Mouse (Mus musculus) left cerebral cortex, postnatal 25 days (tissue): ENCODE results near the gene Olfr684. TPM values are rescaled to one million over a fixed set of nuclear protein-coding genes. Genes with fewer than 3 reads are reported as not detected.

ENCODE experiments used
- DNase-seq, 2 experiments: peaks; one replicate each; pipeline ENCODE4 v3.0.0; 2022; ENCODE audit warnings: low spot score in 2 of 2, mixed read lengths in 1 of 2
- intact Hi-C: fragments of 180-260 bp; cut with DNase I; formaldehyde crosslinking; loops from one replicate; pipeline ENCODE4 v1.15.1; 2025
- total RNA-seq, 2 experiments: library from RNA; stranded (reverse); gene quantifications; 2 replicates each; pipeline ENCODE4 v1.2.3; 2021

Gene Olfr684
- not detected for total RNA-seq

DNA sequence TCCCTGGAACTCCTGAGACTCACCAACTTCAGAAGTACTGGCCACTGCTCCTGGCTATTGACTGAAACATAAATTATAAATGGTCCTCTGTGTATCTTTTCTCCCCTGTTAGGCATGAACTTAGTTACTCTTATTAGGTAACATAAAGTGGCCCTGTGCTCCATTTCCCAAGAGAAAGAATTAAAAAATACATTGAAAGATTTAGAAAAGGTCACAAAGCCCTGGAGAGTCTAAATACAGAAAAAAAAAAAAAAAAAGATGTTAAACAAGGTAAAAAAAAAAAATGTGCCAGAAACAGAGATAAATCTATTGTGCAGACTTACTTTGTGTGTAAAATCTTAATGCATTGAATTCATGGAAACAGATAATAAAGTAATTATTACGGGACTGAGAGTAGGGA, at the start of gene Olfr684:
TSS of gene Olfr684 (minus strand) at position 101 of the 400 bp plus-strand sequence.
- intact Hi-C loops: no loop called here
- DNase-seq: no peak

- intact Hi-C loops: no loop called here
These were observed 43.9 kb upstream of the Olfr684 start, which contains the start of gene Olfr686 for GRCm38 (mm10) chr7:105207385-105207784. Olfr686 (minus strand) TSS chr7:105207485.

GRCm38 (mm10) chr7:105185912-105186311, 22.5 kb upstream of the Olfr684 start, which contains the start of gene Olfr685:
Olfr685 (minus strand) TSS chr7:105186012.
- no peak for DNase-seq
- intact Hi-C loops: no loop called here

More at GRCm38 (mm10) chr7:105207385-105207784, 43.9 kb upstream of the Olfr684 start, which contains the start of gene Olfr686:
- no peak for DNase-seq

GRCm38 (mm10) chr7:105170773-105171172, 7.3 kb upstream of the Olfr684 start:
- intact Hi-C loops: loop anchor here (2.0 to 5.0 kb wide), 2 partner anchors 307 to 356 kb away; no protein-coding TSS in a partner anchor
- DNase-seq: peak; percentile 37 to 59

DNA sequence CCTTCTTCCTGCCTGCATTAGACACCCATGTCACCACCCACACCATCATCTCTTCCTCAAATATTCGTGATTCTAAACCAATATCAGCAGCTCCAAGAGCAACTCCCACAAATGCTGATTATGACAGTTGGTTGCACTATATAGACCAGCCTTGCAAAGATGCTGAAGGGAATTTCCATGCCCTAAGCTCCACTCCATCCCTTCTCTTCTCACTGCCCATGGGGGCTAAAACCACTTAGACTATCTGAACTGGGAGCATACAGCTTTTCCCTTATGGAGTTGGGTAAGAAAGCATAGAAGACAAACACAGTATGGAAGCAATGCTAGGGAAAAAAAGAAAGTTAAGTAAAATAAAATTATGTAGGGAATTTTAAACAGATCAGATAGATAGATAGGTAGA, 16.5 kb downstream of the Olfr684 start, which contains the start of gene Olfr683:
TSS of gene Olfr683 (minus strand) at position 101 of the 400 bp plus-strand sequence.
- intact Hi-C loops: no loop called here
- DNase-seq: no peak

GRCm38 (mm10) chr7:105141275-105141674, 22.2 kb downstream of the Olfr684 start:
- DNase-seq: no peak

GRCm38 (mm10) chr7:105116536-105116935, 46.9 kb downstream of the Olfr684 start, which contains the start of gene Olfr681:
Olfr681 (plus strand) TSS chr7:105116836.
- intact Hi-C loops: no loop called here
- DNase-seq: no peak

More at GRCm38 (mm10) chr7:105141275-105141674, 22.2 kb downstream of the Olfr684 start:
- intact Hi-C loops: no loop called here

Other genes with a start within 250 kb of the Olfr684 start
- not detected for gene Olfr667, start 242.2 kb downstream of the Olfr684 start, total RNA-seq
- not detected for gene Olfr668, start 235.6 kb downstream of the Olfr684 start, total RNA-seq
- not detected for gene Olfr669, start 229.4 kb downstream of the Olfr684 start, total RNA-seq
- gene Olfr670, start 201.0 kb downstream of the Olfr684 start, total RNA-seq: not detected
- not detected for gene Olfr671, start 184.5 kb downstream of the Olfr684 start, total RNA-seq
- not detected for gene Olfr672, start 161.6 kb downstream of the Olfr684 start, total RNA-seq
- not detected for gene Olfr675, start 135.2 kb downstream of the Olfr684 start, total RNA-seq
- not detected for gene Olfr676, start 131.0 kb downstream of the Olfr684 start, total RNA-seq
- not detected for gene Olfr677, start 112.3 kb downstream of the Olfr684 start, total RNA-seq
- not detected for gene Olfr678, start 99.2 kb downstream of the Olfr684 start, total RNA-seq
- gene Olfr679, start 82.4 kb downstream of the Olfr684 start, total RNA-seq: not detected
- not detected for gene Olfr680-ps1, start 70.8 kb downstream of the Olfr684 start, total RNA-seq
- gene Olfr681, start 46.8 kb downstream of the Olfr684 start, total RNA-seq: not detected
- gene Olfr683, start 16.6 kb downstream of the Olfr684 start, total RNA-seq: not detected
- gene Olfr685, start 22.4 kb upstream of the Olfr684 start, total RNA-seq: not detected
- gene Olfr686, start 43.8 kb upstream of the Olfr684 start, total RNA-seq: not detected
- gene Olfr688, start 124.4 kb upstream of the Olfr684 start, total RNA-seq: not detected
- gene Olfr689, start 147.5 kb upstream of the Olfr684 start, total RNA-seq: not detected
- gene Olfr690, start 170.5 kb upstream of the Olfr684 start, total RNA-seq: 1 to 10 TPM in 1 of 2 experiments, under 1 TPM in 1; 0.62 to 1.3 TPM
- gene Olfr691, start 178.6 kb upstream of the Olfr684 start, total RNA-seq: 1 to 10 TPM in 1 of 2 experiments, under 1 TPM in 1; 0.73 to 1.2 TPM
- not detected for gene Olfr692, start 204.6 kb upstream of the Olfr684 start, total RNA-seq
- gene Gm5901, start 211.4 kb upstream of the Olfr684 start, total RNA-seq: not detected
- 10 to 100 TPM; 73.2 to 77.9 TPM for gene Fam160a2, start 236.4 kb upstream of the Olfr684 start, total RNA-seq
- 1 to 10 TPM in 1 of 2 experiments, under 1 TPM in 1; 0.89 to 1.1 TPM for gene Cnga4, start 240.9 kb upstream of the Olfr684 start, total RNA-seq